Mouse (Mus musculus) spleen, embryonic (tissue): ENCODE results near the gene Tifa.
"Not testable (repeated sequence)": the region's sequence is repeated elsewhere in the genome, so short reads cannot be mapped to it uniquely, and the experiment has no call there.

Experiments
- CTCF ChIA-PET: fragments of 350-600 bp; sonication (Branson Sonifier 250); formaldehyde crosslinking; loops from one replicate; lab custom pipeline; 2022; lab: Charles Lee

Tifa gene

DNA sequence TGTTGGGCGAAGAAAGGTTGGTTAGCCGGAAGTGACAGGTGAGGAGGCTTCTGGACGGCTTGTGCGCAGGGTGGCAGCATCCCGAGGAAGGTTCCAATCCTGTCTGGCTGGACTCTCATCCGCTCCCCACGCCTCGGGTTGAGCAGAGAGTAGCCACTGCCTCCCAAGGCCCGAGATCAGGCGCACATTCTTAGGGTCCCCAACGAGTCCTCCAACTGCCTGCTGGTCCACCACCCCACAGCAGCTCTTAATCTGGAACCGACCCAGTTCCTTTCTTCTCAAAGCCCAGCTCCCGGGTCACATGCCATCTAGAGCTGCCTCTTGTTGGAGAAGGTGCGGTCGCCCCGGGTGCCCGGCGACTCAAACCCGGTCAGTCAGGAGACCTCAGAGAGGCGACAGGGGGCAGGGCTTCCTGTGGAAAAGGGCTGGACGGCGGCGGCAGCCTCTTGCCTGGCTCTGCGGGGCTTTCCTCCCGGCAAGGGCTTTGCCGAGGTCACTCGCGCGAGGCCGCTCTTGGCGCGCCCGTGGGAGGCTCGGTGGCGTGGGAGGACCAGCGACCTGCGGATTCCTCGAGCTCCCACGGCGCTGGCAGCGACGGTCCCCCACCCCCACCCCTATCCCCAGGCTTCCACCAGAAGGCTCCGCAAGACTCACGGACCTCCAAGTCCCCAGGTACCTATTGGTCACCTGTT lies at the start of gene Tifa:
Gene Tifa (plus strand): TSS at position 306 of the 692 bp plus-strand sequence.
- CTCF ChIA-PET = no interaction called here

DNA sequence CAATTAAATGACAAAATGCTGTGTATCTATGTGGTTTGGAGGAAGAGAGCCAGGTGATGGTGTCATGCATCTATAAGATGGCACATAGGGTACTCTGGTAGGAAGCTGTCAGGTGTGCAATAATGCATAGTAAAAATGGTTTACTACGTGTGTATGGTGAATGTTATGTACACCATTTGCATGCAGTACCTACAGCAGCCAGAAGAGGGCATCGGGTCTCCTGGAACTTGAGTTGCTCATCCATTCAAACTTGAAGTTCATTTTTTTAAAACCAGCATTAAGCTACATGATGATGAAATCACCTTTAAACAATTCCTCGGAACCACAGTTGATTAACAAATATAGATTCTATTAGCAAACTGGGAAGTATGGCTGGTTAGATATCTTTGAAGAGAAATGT lies 48.1 kb upstream of the Tifa start:
- CTCF ChIA-PET = no interaction called here

DNA sequence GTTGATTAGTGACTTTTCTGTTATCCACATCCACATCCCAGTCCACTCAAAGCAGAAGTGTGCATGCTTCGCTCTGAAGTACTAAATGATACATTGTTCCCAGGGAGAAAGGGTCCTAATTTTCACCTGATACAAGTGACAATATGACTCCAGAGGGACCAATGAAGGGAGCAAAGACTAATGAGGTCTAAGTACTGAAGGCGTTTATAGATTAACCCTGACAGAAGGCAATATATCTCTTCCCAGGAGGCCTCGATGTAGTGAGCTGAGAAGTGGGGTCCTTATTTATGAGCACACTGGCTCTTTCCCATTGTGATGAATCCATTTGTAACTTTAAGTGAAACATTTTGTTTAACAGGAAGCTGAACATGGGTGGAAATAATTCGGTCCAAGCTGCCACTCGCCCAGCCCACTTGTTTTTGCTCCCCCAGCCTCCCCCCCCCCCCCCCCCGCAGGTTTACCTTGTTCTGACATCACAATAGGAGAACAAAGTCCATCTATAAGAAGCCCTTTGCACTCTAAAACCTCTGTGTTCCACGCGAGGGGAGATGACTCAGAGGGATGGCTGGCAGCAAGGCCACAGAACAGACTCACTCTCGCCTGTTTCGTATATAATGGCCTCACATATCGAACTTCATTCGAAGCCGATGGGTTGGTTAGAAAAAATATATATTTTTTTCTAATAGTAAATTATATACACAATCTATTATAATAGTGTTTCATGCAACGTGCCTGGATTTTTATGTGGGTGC lies 45.8 kb upstream of the Tifa start:
- CTCF ChIA-PET = no interaction called here

DNA sequence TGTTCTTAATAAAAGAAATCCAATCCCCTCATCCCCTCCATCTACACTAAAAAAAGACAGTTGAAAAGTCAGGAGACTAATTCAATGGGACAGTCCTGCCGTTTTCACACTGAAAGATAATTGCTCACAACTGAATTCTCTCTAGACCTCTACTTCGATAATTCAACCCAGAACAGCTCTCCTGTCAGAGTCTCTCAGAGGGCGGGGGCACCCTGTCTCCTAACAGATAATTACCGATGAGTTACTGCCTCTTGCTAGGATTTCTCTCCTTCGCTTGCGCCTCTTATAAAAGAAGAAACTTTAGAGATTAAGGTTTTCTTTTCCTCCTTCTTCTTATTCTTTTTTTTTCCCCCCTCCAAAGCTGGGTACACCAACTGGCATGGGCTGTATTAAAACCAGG lies 44.1 kb upstream of the Tifa start:
- CTCF ChIA-PET = no interaction called here

DNA sequence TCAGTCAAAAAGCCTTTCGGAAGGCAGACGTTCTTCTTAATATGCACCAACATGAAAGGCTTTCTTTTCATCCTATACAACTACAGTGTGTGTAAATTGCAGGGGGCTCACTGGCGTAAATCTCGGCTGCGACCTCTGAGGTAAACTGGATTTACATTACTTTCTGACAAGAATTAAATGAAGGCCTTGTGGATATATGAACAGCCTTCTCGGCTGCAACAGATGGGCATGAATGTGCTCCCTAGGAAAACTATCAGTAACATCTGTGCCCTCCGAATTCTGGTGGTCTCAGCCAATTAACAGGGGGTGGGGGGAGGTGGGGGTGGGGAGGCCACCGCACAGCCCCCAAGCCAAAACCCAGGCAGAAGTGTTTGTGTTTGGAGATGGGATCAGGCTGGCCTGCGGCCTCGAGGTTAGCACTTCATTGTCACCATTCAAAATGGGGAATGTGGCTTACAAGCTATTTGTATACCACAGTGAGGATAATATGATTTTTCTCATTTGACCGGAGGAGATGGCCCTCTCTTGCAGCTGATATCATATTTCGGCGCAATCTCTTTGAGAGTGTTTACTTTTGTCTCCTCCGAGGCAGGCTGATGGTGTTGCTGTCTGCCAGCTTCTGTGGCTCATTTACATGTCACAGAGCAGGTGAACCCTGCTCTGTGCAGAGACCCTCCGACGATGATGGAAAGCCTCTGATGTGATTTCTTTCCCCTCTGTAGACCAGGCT lies 43.5 kb upstream of the Tifa start:
- CTCF ChIA-PET = no interaction called here

DNA sequence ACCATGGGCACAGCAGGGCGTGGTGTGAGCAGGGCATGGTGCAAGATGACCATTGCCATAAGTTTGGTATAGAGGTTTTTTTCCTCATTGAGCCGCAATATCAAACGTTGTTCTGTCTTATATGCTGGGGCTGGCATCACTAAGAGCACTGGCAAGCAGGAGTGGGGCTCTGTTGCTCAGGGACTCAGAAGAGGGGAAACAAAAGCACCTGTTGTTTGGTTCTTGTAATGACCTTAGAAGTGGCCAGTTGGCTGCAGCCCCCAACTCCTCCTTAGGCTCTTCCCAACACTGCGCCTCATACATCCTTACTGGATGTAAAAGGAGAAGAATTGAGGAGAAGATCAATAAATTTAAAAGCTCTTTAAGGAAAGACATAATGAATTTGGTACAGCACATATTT lies 41.0 kb upstream of the Tifa start:
- CTCF ChIA-PET = no interaction called here

DNA sequence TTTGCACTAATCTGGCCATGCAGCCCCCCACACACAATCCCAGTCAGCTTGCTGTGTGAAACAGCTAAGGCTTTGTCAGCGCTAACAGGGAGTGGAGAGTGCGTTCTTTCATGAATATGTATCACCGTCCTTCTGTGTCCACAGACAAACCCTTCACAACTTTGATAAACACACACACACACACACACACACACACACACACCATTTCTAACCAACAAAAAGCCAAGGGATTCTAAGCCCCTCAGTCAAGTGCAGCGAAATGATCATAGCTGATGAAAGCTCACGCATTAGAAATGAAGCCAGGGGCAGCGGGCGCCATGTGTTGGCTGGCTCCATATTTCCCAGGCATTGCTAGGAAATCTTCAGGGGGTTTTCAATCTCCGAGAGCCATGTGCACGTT lies 40.3 kb upstream of the Tifa start:
- CTCF ChIA-PET = no interaction called here

DNA sequence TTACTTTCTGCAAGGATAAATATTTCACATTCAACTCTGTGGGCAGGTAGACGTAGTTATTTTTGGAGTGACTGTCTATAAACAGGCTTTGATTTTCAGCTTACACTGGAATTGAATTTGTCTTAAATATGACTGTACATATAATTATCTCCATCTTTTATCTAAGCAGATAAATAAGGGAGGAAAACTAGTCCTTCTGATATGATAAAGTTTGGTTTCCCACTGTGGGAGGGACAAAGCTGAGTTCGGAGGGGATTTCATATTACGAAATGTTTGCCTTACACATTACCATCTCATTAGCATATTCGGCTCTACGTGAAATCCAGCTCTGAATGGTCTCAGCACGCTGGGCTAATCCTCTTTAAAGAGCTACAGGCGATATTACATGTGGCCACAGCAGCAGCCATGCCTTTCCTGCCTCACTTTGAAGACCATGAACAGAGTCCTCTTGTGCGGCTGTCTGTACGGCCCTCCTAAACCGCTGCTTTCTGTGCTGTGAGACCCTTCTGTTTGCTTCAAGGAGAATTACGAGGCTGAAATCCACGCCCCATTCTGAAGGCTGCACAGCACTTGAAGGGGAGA lies 39.5 kb upstream of the Tifa start:
- CTCF ChIA-PET = no interaction called here

DNA sequence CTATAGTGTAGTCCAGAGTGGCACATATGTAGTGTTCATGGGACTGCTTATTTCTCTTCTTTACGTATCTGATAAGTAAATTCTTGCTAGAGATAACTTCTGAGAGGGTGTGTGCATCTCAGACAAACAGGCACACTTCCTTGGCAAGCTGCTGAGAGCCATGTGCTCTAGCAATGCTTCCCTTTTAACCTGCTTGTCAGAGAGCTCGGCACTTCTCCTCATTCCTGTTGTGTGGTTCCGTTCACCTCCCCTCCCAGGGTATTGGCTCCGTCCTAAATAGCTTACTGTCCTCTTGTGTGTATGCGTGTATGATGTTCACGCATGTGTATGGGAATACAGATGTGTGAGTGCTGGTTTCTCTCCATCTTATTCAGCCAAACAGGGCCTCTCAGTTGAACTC lies 33.1 kb upstream of the Tifa start:
- CTCF ChIA-PET = interaction anchor here (0.5 kb wide), 1 partner anchor 130 kb away, joined by 3 read pairs; no protein-coding TSS in a partner anchor

DNA sequence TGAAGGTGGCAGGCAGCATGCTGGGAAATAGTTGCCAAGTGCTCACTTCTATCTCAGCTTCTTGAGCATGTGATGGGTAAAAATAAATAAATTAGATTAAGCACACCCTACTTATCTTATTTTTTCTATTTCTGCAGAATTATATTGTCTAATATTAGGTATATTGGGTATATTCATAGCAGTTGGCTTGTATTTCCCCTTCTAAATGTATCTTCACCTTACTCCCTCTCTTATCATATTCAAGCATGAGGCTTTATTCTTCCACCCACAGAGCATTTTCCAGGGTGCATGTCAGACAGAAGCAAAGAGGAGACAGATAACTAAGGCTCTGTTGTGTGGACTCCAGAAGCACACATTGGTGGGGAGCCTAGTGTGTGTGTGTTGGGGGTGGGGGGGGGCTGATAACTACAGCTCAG lies 31.7 kb upstream of the Tifa start:
- CTCF ChIA-PET = no interaction called here

DNA sequence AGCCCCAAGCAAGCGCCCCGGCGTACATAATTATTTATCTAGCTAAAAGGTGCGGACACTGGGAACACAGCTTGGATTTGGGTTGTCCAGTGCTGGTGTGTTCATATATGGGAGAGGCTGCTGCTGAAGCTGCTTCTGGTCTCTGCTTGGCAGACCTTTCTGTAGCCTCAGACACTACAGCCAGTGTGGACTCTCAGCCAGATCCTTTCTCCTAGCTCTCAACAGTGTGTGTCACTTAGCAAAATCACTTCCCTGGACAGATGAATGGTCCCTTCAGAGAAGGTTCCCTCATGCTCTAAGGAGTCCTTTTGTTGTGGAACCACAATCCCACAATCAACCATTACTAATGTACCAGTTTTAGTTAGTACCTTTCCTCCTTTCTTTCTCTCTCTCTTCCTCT lies 30.8 kb upstream of the Tifa start:
- CTCF ChIA-PET = no interaction called here

DNA sequence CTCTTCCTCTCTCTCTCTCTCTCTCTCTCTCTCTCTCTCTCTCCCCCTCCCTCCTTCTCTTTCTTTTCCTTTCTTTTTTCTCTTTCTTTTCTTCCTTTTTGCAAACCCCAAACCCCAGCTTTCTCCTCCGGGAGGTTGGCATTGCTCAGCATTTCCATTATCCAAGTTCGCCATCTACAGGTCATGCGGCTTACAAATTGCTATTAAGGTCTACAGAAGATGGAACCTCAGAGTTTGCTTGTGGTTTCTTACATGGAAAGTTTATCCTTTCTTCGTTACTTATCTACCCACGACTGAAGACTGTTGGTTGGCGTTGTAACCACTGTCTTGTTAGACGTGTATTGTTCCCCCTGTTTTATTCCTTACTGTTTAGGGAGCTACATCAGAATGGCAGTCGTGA lies 30.4 kb upstream of the Tifa start:
- CTCF ChIA-PET = no interaction called here

DNA sequence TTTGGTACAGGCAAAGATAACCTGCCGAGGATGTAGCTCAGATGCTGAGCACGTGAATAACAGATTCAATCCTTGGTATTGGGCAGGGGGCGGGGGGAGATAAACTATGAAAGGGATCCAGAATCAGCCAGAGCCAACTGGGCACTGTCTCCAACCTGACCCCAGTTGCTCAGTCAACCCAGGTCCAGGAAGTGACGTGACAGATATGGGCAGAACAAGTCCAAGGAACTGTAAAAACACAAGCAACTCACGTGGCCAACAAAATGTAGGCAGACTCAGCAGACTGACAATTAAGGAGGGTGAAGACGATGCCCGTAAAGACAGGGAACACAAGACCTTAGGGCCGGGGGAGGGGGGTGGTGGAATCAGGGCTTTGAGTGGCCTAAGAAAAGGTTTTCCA lies 27.2 kb upstream of the Tifa start:
- CTCF ChIA-PET = interaction anchor here (0.5 to 0.7 kb wide), 4 partner anchors 40 to 830 kb away, joined by 4 to 13 read pairs (median 7); no protein-coding TSS in a partner anchor

DNA sequence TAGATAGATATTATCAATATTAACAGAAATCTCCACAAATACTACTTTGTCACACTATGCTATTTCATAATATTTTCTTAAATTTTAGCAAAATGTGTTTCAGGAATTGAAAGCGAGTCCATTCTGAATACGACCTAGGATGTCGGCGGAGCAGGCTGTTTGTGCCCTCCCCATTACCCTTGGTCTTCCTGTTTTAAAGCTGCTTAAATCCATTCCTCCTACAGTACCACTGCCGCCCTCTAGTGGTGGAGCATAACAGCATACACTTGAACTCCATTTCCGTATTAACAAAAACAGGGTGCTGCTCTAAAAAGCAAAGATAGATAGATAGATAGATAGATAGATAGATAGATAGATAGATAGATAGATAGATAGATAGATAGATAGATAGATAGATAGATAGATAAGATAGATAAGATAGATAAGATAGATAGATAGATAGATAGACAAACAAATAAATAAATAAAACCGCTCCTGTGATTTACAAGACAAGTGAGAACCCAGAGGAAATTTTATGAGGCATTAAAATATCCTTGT lies 26.5 kb upstream of the Tifa start:
- CTCF ChIA-PET = interaction anchor here (0.6 to 0.7 kb wide), 2 partner anchors 129 to 830 kb away, joined by 4 to 10 read pairs; no protein-coding TSS in a partner anchor

DNA sequence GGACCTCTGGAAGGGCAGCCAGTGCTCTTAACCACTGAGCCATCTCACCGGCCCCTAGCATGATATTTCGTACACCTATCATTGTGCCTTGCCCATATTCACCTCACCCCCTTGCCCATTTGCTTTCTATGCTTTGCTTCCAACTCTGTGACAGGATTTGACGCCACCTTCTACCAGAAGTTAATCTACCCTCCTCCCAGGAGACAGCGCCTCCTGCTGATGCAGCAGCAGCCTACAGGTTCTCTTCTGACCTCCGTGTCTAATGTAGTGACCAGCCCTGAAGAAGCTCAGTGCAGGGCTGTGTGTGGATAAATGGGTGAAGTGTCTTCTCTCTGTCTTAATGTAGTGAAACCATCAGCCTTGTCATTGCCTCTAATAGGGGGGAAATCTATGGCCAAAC lies 25.1 kb upstream of the Tifa start:
- CTCF ChIA-PET = no interaction called here

DNA sequence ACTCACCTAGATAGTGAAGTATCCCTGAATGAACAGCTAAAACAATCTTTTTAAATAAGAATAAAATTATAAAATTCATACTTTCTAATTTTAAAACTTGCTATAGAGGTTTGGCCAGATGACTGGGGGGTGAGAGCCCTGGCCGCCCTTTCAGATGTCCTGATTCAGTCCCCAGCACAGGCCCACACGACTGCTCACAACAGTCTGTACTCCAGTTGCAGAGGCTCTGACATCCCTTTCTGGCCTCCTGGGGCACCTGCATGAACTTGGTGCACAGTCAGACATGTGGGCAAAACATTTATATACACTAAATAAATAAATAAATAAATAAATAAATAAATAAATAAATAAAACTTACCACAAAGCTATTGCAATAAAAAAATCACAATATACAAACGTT lies 23.6 kb upstream of the Tifa start:
- CTCF ChIA-PET = no interaction called here

DNA sequence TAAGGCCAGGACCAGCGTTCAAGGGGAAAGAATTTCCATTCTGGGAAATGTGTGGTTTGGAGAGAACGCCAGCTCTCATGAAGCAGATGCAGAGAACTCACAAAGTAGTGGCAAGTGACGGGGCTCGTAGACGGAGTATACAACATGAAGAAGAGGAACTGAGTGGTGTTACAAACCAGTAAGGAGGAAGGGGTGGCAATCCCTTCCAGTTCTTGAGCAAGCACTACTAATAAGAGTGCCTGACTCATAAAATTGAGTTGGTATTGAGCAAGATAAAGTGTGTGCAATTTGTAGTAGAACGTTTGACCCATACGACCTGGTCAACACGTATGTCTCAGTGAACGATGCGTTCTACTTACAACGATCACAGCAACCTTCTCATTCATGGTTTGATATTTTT lies 20.5 kb upstream of the Tifa start:
- CTCF ChIA-PET = no interaction called here

DNA sequence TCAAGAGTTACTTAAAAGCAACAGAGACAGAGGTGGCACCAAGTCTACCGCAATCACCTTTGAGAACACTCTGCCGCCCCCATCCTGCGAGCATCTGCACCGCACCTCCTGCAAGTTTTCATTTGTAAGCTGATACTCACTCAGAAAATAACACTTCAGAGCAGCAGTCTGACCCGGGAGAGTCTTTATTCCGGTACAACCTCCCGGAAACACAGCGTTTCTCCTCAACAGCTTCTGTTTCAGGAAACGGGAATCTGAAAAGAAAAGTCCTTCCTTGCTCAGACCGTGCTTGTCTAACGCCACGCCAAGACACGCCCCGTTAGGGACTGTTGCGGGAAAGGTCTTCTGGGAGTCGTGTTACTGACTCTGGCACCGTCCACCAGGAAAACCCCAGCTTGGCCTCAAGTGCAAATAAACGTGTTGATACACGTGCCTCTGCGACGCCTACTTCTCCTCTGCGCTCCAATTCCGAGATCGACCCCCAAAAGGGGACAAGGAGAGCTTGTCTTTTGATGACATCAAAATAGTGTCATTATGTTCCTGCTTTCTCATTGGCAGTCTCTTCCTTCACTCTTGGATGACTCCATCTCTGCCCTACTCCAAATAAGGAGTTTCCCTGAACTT lies 9.5 kb upstream of the Tifa start, which contains the start of gene Alpk1:
Gene Alpk1 (minus strand): TSS at position 507 of the 624 bp plus-strand sequence.
- CTCF ChIA-PET = interaction anchor here (1.0 kb wide), 1 partner anchor 12 kb away, joined by 3 read pairs; no protein-coding TSS in a partner anchor

DNA sequence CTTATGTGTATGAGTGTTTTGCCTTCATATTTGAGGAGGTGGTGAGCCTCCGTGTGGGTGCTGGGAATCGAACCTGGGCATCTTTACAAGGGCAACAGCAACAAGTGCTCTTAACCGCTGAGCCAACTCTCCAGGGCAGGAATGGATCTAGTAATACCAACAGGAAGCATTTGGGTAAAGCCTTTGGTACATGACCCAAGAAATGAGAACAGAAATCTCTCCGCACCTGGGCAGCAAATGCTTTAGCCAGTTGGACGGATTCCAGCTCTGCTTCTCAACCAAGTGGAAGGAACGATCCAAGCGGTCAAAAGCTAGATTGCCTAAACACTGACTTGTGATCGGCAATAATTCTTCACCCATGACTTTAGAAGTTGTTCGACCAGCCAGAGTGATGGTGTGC lies 8.7 kb upstream of the Tifa start:
- CTCF ChIA-PET = no interaction called here

DNA sequence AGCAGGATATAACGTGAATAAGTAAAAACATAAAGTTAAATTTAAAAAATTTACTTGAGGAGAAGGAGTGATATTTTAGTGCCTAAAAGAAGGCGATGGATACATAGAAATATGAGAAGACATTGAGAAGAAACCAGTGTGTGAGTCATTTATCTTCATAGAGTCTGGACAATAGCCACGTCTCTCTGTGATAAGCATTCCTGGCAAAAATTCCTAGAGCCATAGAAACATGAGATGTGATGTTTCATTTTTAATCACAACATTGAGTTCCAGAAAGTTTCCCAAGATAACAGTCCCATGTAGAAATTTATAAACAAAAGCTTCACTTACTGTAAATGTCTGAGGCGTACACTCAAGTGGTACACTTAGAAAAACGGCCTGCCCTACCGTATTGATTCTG lies 6.7 kb upstream of the Tifa start:
- CTCF ChIA-PET = no interaction called here

DNA sequence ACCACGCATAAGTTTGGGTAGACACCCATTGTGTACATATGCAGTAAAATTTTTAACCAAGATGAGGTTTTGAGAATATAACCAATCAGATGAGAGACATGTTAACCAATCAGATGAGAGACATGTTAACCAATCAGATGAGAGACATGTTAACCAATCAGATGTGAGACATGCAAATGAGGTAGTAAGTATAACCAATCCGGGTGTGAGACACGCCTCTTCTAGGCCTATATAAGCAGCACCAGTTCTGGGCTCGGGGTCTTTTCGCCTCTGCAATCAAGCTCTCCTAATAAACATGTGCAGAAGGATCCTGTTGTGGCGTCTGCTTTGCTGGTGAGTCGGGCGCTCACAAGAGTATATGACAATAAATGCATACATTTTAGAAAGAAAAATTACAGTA lies 5.9 kb upstream of the Tifa start:
- CTCF ChIA-PET = not testable (repeated sequence)
